Mouse (Mus musculus) adrenal gland, postnatal 4 days (tissue): Measurements from ENCODE around the gene Car5a. TPM values are rescaled to one million over a fixed set of nuclear protein-coding genes. Genes with fewer than 3 reads are reported as not detected.

Source experiments
- DNase-seq, 2 experiments: peaks; one replicate each; pipeline ENCODE4 v3.0.0; 2021 to 2022; ENCODE audit warnings: low spot score in 2 of 2, mixed read lengths in 2 of 2
- microRNA-seq: library from miRNA; unstranded; fragments of <30 nt; microRNA quantifications from one replicate; pipeline ENCODE4 v1.2.0, GENCODE M21; 2021
- total RNA-seq, 2 experiments: library from RNA; stranded (reverse); gene quantifications; 2 replicates each; pipeline ENCODE4 v1.2.3; 2021

Gene Car5a
- total RNA-seq, 2 experiments from 2014 or later, result 0.76 TPM; not detected in 1

DNA sequence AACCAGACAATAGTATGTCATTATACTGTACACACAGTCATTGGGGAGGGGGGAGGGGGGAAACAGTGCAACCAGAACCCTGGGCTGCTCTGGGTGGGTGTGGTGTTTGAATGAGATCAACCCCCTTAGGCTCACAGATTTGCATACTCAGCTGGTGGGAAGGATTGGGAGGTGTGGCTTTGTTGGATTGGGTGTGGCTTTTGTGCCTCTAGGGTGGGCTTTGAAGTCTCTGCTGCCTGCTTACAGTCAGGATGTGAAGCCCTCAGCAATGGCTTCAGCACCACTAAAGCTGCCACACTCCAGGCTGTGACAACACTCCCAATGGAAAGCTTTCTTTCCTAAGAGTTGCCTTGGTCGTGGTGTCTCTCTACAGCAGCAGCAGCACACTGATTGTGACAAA is 57.2 kb downstream of the Car5a start:
- DNase-seq, result no peak

DNA sequence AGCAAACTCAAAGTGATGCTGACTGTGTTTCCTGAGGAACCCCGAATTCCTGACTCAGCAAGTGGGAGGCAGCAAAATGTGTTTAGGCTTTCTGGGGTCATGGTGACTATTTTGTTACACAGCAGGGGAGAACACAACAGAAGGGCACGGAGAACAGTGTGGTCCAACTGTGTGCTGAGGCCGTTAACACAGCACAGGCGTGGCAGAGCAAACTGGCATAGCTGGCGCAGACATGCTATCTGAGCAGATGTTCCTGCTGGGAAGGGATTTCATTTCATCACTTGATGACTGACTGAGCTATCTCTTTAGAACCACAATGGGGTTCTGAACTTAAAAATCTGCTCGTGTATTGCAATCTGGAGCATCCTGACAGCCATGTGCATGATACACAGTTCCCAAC is 59.3 kb downstream of the Car5a start:
- no peak for DNase-seq

DNA sequence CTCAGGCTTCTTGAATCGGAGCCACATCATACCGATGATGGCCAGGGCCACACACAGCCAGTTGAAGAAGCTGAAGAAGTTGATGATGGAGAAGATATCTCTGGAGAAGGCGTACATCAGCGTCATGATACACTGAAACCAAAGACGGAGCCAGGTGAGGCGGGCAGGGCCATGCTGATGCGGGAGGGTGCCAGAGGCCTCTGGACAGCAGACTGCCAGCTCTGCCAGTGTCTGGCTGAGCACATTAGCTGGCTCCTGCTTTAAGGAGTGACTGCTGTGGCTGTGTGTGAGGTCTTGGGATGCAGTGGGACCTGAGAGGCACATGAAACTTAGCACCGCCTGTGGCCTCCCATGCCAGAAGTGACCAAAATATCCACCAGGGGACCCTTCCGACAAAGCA is 59.7 kb downstream of the Car5a start:
- no peak for DNase-seq

DNA sequence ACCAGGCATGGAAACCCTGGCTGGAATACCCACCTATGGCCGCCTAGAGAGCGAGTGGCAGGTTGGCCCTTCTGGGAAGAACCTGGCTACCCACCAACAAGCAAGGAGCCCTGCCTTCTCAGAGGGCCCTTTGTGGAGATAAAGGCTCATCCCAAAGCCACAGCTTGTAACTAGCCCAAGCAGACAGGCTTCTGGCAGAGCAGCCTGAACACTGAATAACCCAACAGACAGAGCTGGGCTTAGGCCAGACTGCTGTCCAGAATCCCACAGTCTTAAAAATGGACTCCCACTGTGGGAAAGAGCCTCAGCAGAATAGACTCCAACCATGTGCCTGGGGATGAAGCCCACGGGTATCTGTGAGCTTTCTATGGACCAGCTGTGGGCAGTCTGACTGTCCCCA is 60.5 kb downstream of the Car5a start:
- no peak for DNase-seq

DNA sequence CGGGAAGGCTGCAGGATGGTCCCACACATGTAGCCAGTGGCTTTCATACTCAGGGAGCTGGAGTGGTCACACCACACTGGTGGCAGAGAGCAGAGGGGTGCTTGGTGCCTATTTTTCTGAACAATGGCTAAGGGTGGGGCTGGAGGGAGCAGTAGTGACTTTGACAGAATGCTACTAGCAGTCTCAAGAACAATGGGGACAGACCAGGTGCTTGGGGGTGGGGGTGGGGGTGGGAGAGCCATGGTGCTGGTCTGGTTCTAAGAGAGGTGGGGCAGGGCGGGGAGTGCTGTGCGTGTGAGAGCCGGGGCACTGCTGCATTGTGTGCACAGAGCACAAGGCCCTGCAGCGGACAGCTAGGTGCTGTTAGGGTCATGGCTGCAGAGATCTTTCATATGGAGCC is 62.8 kb downstream of the Car5a start:
- no peak for DNase-seq

DNA sequence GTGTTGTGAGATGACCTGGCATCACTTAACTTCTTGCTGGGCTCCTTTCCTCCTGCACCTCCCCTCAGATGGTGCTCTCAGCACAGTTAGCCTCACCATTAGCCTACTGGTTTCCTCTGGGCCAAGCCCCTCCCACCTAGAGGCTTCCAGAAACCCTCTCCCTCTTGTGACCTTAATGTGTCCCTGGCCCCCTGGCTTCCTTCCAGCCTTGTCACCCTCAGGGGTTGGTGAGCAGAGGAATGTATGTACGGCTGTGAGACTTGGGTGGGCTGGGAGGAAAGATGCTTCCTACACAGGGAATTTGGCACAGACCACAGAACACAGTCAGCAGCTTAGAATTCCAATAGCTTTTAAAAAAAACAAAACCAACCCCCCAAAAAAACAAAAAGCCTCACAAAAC is 63.9 kb downstream of the Car5a start:
- DNase-seq, result no peak

DNA sequence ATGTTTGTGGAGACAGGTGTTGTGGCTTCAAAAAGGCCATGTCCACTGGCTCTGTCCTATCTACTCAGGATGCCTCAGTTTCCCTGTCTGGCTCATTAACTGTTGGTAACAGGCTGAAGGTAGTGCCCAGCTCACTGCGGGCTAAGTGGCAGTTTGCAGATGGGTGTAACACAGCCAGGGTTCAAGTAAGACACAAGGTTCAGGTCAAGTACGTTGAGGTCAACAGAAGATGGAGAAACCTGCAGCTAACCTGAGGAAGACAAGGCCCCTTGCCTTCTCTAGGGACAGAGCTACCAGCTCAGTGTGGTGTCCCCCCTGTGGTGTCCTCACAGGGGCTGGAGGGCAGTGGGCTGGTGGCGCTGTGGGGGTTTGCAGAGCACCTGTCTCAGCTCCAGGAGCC is 65.0 kb downstream of the Car5a start:
- DNase-seq, result no peak

DNA sequence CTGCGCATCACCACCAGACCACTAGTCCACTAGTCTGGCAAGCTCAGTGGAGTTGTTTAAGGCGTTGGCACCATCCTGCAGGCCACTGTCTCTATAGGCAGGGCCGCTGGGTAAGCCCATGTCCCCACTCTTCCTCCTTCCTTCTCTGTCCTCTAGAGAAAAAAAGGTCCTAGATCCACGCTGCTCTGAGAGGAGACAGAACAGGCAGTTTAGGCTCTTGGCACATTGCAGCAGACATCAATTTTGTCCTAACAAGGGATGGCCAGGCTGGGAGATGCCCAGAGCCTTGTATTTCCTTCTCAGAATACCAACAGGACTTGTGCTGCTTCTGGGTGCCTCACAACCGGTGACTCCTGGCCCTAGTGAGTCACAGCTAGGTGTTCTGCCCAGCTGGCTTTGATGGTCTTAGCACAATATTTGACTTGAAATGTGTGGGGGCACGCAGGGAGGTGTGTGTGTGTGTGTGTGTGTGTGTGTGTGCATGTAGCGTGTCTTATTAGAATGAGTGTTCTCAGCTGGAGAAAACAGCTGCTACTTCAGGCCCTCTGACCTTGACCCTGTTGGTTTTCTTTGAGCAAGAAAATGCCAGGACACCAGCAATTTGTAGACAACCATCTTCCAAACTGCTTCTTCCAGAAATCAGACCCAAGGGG is 66.8 kb downstream of the Car5a start:
- no peak for DNase-seq

DNA sequence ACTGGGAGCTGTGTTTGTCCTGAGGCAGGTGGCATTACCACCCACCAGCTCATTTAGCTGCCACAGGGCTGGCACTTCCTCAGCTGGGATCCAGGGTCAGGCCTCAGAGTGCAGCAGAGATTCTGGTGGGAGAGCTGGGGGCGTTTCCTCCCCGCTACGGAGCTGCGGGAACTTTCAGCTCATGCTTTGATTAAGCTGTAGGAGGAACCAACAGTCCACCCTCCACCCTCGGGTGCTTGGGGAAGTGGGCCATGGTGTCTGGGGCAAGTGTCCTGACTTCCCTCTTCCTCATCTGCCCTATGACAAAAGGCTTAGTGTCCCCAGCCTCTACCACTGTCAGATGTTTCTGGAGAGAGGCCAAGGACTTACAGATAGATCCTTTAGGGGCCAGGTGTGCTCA is 67.5 kb downstream of the Car5a start:
- DNase-seq, result no peak

DNA sequence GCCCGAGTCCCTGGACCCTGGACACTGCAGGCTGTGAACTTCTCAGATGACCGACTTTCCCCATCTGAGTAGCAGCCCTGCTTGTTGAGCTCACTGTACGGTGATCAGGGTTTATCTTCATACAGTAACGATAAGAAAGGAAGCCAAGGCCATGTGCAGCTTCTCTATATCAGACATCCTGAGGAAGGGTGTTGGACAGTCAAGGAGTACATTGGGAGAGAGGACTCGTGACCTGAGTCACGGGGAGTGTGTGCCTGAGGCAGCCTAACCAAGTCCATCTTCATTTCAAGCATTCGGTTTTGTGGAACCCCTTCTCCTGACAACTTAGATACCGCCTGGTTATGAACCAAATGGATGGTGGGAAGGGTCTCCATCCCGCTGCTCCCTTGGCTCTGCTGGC is 69.2 kb downstream of the Car5a start:
- DNase-seq, result no peak

DNA sequence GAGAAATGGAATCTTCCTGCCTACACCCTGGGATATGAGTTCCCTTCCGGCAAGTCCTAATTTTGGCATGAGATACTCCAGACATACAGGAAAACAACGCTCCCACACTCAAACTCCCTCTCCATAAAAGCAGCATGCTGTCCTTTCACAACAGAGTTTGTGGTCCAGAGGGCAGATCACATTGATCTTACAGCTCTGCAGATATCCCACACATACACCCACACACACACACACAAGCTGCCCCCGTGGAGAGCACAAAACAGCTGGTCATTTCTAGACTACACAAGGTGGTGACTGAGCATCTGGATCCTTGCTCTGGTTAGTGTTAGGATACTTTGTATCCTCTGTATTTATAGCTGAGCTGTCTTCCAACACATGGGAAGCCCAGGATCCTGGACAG is 69.7 kb downstream of the Car5a start:
- DNase-seq, result no peak

DNA sequence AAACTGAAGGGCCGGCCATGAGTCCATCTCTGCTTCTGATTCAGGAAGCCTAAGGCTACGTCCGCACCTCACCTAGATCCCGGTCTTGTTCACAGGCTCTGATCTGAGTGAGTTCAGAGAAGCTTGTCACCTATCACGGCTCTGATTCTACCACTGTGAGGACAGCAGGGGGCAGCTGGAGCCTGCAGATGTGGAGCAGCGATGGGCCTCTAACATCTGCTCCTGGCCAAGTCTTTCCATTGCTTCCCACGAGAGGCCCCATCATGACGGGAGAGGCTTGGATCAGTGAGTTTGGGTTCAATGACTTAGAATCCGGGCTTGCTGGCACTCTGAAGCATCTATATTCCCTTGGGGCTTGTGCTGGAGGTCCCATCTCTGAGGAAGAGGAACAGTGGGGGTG is 70.7 kb downstream of the Car5a start:
- no peak for DNase-seq

DNA sequence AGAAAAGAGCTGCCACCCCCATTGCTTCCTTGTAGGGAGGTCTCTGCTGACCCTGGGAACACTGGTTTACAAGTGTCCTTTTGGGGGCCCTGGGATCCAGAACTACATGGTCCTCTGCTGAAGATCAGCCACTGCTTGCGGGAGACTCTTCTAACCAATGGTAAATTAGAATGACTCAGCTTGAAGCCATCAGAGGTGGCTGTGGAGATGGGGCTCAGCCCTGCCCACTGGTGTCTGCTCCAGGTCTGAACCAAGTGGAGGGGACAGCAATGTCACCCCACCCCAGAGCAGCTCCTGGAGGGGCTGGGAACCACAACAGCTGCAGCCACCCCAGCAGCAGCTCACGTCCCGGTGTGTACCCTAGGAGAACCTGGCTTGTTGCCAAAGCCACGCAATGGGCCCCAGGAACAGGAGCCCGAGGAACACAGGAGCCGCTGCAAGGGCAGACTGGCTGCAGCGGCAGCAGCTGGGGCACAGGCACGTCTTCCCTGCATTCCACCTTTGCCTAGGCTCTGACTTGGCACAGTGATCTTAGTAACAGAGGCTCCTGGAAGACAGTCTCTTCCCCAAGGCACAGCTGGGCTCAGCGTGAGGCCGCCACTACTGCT is 72.8 kb downstream of the Car5a start:
- no peak for DNase-seq

DNA sequence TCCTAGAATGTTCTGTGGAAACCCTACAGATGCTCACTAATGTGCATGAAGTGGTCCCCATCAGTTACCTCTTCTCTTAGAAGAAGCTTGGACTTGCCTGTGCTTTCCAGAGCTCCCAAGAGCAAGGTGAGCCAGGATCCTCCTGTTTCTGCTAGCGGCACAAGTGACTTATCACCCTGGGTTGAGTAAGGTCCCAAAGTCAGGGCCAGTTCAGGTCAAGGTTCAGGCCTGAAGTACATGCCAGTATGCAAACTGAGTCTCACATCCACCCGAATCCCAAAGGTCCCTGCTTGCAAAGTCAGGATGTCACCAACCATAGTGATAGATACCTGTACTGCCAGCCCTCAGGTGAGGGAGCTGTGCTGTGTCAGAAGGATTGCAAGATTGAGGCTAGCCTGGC is 74.5 kb downstream of the Car5a start:
- DNase-seq, result no peak

DNA sequence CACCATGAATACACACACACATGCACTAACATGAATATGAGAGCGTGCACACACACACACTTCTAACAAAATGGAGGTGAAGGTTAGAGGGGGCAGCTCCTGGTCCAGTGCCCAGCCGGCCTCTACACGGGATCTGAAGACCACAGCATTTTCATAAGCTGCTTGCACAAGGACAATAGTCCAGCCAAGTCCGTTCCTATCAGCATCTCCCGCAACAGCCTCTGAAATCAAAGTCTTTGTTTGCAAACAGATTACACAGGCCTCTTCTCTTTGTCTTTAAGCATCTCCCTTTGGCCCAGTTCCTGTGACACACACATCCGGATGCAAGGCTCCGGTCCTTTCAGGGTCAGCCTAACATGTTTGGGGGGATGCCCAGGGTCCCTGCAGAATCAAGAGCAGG is 75.8 kb downstream of the Car5a start:
- no peak for DNase-seq

DNA sequence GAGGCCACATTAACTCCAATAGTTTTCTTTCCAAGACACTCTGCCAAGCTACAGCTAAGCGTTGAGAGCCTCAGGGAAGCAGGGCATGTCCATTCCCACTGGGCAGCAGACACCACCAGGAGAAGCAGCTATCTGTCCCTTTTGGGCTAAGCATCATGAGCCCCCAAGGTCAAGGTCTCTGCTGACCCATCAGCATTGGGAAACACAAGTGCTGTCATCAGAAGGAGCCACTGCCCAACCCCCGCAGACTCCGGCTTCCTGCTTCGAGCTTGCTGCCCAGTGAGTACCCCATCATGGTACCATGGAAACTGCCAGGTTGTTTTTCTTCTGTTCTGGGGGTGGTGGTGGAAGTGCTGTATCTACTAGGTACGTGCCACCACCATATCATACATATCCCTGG is 76.5 kb downstream of the Car5a start:
- no peak for DNase-seq

Small RNAs within 50 kb of the gene (microRNA-seq; reads per million reads assigned to microRNA genes)
- not detected for gene Mir7237

Other genes with a start within 250 kb of the Car5a start
- gene Jph3, start 215.3 kb downstream of the Car5a start, total RNA-seq, result 1 to 10 TPM; 5.0 to 5.8 TPM
- gene Klhdc4, start 115.3 kb downstream of the Car5a start, total RNA-seq, result 10 to 100 TPM; 29.9 TPM
- gene Slc7a5, start 37.2 kb downstream of the Car5a start, total RNA-seq, result 10 to 100 TPM; 56.2 to 59.0 TPM
- 10 to 100 TPM; 14.0 to 15.7 TPM for gene Banp, start 4.8 kb upstream of the Car5a start, total RNA-seq